9 mouse cellular contexts compared by ENCODE assay signal in genomic region chr4:150250549-150251422, GRCm38 (mm10). TPM values are rescaled to one million over a fixed set of nuclear protein-coding genes. Genes with fewer than 3 reads are reported as not detected.
DNase-seq lines count a peak whose midpoint lies in the region; ATAC-seq and TF ChIP-seq lines count a peak whose summit lies in the region.
"Had no signal": no experiment of that assay in that cellular context is flagged by ENCODE, and none has a peak within 500 bp of the region (broad histone marks: within the 10 kb centered on the region; RNA-seq: fewer than 3 reads in every experiment).

No protein-coding gene starts in this region.

- peak overlapping the region; percentile 41; the same call in 1 of the 2 replicates for H3K27ac ChIP-seq in stomach, embryonic 14.5 days (ENCODE audit: low read length)
- H3K27ac ChIP-seq in stomach, postnatal 0 days (replicated peaks), result no peak overlapping the region; the same call in 1 of the 2 replicates
- peak overlapping the region; percentile 8; the same call in 1 of the 2 replicates for H3K27ac ChIP-seq in intestine, embryonic 16.5 days (ENCODE audit: low read length)
- peak overlapping the region; percentile 95 for H3K27ac ChIP-seq in neural tube, embryonic 13.5 days (replicated peaks)

- DNase-seq in adrenal gland, postnatal 25 days, result peak; percentile 45
- no peak for DNase-seq in adrenal gland, adult 2 months
- DNase-seq in stomach, postnatal 0 days (ENCODE audit: low spot score), result no peak
- no peak for DNase-seq in urinary bladder, adult 2 months (ENCODE audit: low spot score)
- no peak for DNase-seq in lung, postnatal 14 days

- no peak for TF ChIP-seq CTCF in stomach, postnatal 0 days (IDR thresholded peaks at IDR 0.05; ENCODE audit: low read depth)

- no peak overlapping the region for H3K4me2 ChIP-seq in stomach, embryonic 14.5 days (replicated peaks; ENCODE audit: low read depth, low read length)
- no peak overlapping the region for H3K4me2 ChIP-seq in stomach, postnatal 0 days (replicated peaks; ENCODE audit: low read depth)
- no peak overlapping the region for H3K4me2 ChIP-seq in intestine, embryonic 16.5 days (ENCODE audit: low read depth, low read length)
- H3K4me2 ChIP-seq in neural tube, embryonic 13.5 days, result peak overlapping the region; percentile 34

- WGBS in stomach, embryonic 14.5 days, result 60% methylated on average over 18 of the region's 18 CpGs
- 58% methylated on average over 18 of the region's 18 CpGs for WGBS in stomach, postnatal 0 days
- WGBS in intestine, embryonic 16.5 days, result 53% methylated on average over 18 of the region's 18 CpGs
- WGBS in neural tube, embryonic 13.5 days, result 27% methylated on average over 18 of the region's 18 CpGs

- H3K9me3 ChIP-seq in stomach, embryonic 14.5 days (ENCODE audit: control insufficient read depth, low read depth, low read length), result no peaks in the 10 kb centered on the region
- no peaks in the 10 kb centered on the region for H3K9me3 ChIP-seq in stomach, postnatal 0 days (ENCODE audit: control insufficient read depth, low read length)
- H3K9me3 ChIP-seq in intestine, embryonic 16.5 days (ENCODE audit: control insufficient read depth, low read length), result no peaks in the 10 kb centered on the region
- H3K9me3 ChIP-seq in neural tube, embryonic 13.5 days, result no peaks in the 10 kb centered on the region

- peaks cover 36% of the 10 kb centered on the region for H3K36me3 ChIP-seq in stomach, embryonic 14.5 days (ENCODE audit: control insufficient read depth, insufficient read depth, low read length)
- peaks cover 12% of the 10 kb centered on the region for H3K36me3 ChIP-seq in stomach, postnatal 0 days (ENCODE audit: control insufficient read depth, insufficient read depth, low read length)
- peaks cover 32% of the 10 kb centered on the region for H3K36me3 ChIP-seq in intestine, embryonic 16.5 days (ENCODE audit: control insufficient read depth, insufficient read depth, low read length)
- H3K36me3 ChIP-seq in neural tube, embryonic 13.5 days, result peaks cover 44% of the 10 kb centered on the region

- TF ChIP-seq EP300 in stomach, postnatal 0 days (optimal IDR thresholded peaks at IDR 0.05), result no peak

- no peaks in the 10 kb centered on the region for H3K27me3 ChIP-seq in stomach, embryonic 14.5 days (ENCODE audit: control insufficient read depth, insufficient read depth, low read length)
- H3K27me3 ChIP-seq in stomach, postnatal 0 days (ENCODE audit: control insufficient read depth, insufficient read depth, low read length), result no peaks in the 10 kb centered on the region
- no peaks in the 10 kb centered on the region for H3K27me3 ChIP-seq in intestine, embryonic 16.5 days (replicated peaks; ENCODE audit: control insufficient read depth, insufficient read depth, low read length)
- H3K27me3 ChIP-seq in neural tube, embryonic 13.5 days, result no peaks in the 10 kb centered on the region

- no peak overlapping the region for H3K9ac ChIP-seq in stomach, embryonic 14.5 days (replicated peaks; ENCODE audit: low read depth, low read length)
- H3K9ac ChIP-seq in stomach, postnatal 0 days (ENCODE audit: low read length), result no peak overlapping the region
- peak overlapping the region; percentile 22; the same call in 1 of the 2 replicates for H3K9ac ChIP-seq in intestine, embryonic 16.5 days (ENCODE audit: low read depth, low read length)
- peak overlapping the region; percentile 35; the same call in 1 of the 2 replicates for H3K9ac ChIP-seq in neural tube, embryonic 13.5 days

- no peak for ATAC-seq in stomach, embryonic 14.5 days (ENCODE audit: insufficient number of reproducible peaks, insufficient read depth, low FRiP score, low read depth)
- ATAC-seq in stomach, postnatal 0 days (ENCODE audit: low FRiP score, low TSS enrichment), result no peak
- ATAC-seq in intestine, embryonic 16.5 days, result no peak
- peak; percentile 68 for ATAC-seq in neural tube, embryonic 13.5 days (ENCODE audit: low read depth)

- H3K4me3 ChIP-seq in stomach, embryonic 14.5 days (ENCODE audit: low read depth, low read length), result no peak overlapping the region
- H3K4me3 ChIP-seq in stomach, postnatal 0 days (ENCODE audit: low read depth, low read length), result no peak overlapping the region
- H3K4me3 ChIP-seq in intestine, embryonic 16.5 days (ENCODE audit: low read length), result no peak overlapping the region
- H3K4me3 ChIP-seq in neural tube, embryonic 13.5 days, result no peak overlapping the region
- H3K4me3 ChIP-seq: erythroblast, embryonic 14.5 days had no signal

- no peaks in the 10 kb centered on the region for H3K4me1 ChIP-seq in stomach, embryonic 14.5 days (ENCODE audit: control insufficient read depth, insufficient read depth, low read length)
- no peaks in the 10 kb centered on the region for H3K4me1 ChIP-seq in stomach, postnatal 0 days (replicated peaks; ENCODE audit: control insufficient read depth, insufficient read depth)
- H3K4me1 ChIP-seq in intestine, embryonic 16.5 days (ENCODE audit: control insufficient read depth, insufficient read depth, low read length), result no peaks in the 10 kb centered on the region
- H3K4me1 ChIP-seq in neural tube, embryonic 13.5 days (replicated peaks), result peaks cover 41% of the 10 kb centered on the region

RNA-seq across cellular contexts. Expression of gene Eno1, which starts 14.3 kb away (rescaled TPM):
- total RNA-seq in adrenal gland, postnatal 25 days (2021), result 428 and 430 TPM in 2 replicates
- 100 to 1,000 TPM; 381 to 501 TPM for total RNA-seq in adrenal gland, adult 2 months (2021)
- 425 and 428 TPM in 2 replicates for polyA plus RNA-seq in adrenal gland, adult 2 months (2012; rRNA removed)
- polyA plus RNA-seq in stomach, embryonic 14.5 days (2014; fragmentation: Nextera tagmentation; extraction: Ambion mirVana), result 1,497 and 1,560 TPM in 2 replicates
- 636 and 733 TPM in 2 replicates for polyA plus RNA-seq in stomach, postnatal 0 days (2015; fragmentation: Nextera tagmentation; extraction: Ambion mirVana)
- polyA plus RNA-seq in intestine, embryonic 16.5 days (2015; fragmentation: Nextera tagmentation; extraction: Ambion mirVana), result 1,882 and 2,067 TPM in 2 replicates
- polyA plus RNA-seq in neural tube, embryonic 13.5 days (2015; fragmentation: Nextera tagmentation; extraction: Ambion mirVana), result 1,151 and 1,235 TPM in 2 replicates
- polyA plus RNA-seq in urinary bladder, adult 2 months (2012; rRNA removed), result 340 and 364 TPM in 2 replicates

RNA-seq across cellular contexts. Expression of gene Rere, which starts 30.7 kb away (rescaled TPM):
- 158 and 177 TPM in 2 replicates for total RNA-seq in adrenal gland, postnatal 25 days (2021)
- total RNA-seq in adrenal gland, adult 2 months (2021), result 100 to 1,000 TPM; 104 to 105 TPM
- polyA plus RNA-seq in adrenal gland, adult 2 months (2012; rRNA removed), result 81.0 and 112 TPM in 2 replicates
- polyA plus RNA-seq in stomach, embryonic 14.5 days (2014; fragmentation: Nextera tagmentation; extraction: Ambion mirVana), result 41.1 and 45.2 TPM in 2 replicates
- polyA plus RNA-seq in stomach, postnatal 0 days (2015; fragmentation: Nextera tagmentation; extraction: Ambion mirVana), result 8.3 and 12.2 TPM in 2 replicates
- polyA plus RNA-seq in intestine, embryonic 16.5 days (2015; fragmentation: Nextera tagmentation; extraction: Ambion mirVana), result 20.0 and 22.2 TPM in 2 replicates
- 41.2 and 50.0 TPM in 2 replicates for polyA plus RNA-seq in neural tube, embryonic 13.5 days (2015; fragmentation: Nextera tagmentation; extraction: Ambion mirVana)
- polyA plus RNA-seq in urinary bladder, adult 2 months (2012; rRNA removed), result 30.0 and 66.3 TPM in 2 replicates

RNA-seq across cellular contexts. Expression of gene Car6, which starts 49.7 kb away (rescaled TPM):
- total RNA-seq in adrenal gland, postnatal 25 days (2021), result 1.1 and 1.3 TPM in 2 replicates
- 1 to 10 TPM in 1 of 2 experiments, under 1 TPM in 1; 0.31 to 2.5 TPM for total RNA-seq in adrenal gland, adult 2 months (2021)
- polyA plus RNA-seq in adrenal gland, adult 2 months (2012; rRNA removed), result not detected in 2 replicates
- not detected in 2 replicates for polyA plus RNA-seq in stomach, embryonic 14.5 days (2014; fragmentation: Nextera tagmentation; extraction: Ambion mirVana)
- polyA plus RNA-seq in stomach, postnatal 0 days (2015; fragmentation: Nextera tagmentation; extraction: Ambion mirVana), result 0.06 TPM in 1 of 2 replicates, not detected in the other
- polyA plus RNA-seq in intestine, embryonic 16.5 days (2015; fragmentation: Nextera tagmentation; extraction: Ambion mirVana), result not detected in 2 replicates
- 0.44 TPM in 1 of 2 replicates, not detected in the other for polyA plus RNA-seq in neural tube, embryonic 13.5 days (2015; fragmentation: Nextera tagmentation; extraction: Ambion mirVana)
- polyA plus RNA-seq in urinary bladder, adult 2 months (2012; rRNA removed), result not detected in 2 replicates
- polyA plus RNA-seq: erythroblast, embryonic 14.5 days had no signal

Comparison
In these comparisons a context has a peak if more than half of its experiments do, and no peak if none do; other contexts are left out.
1. H3K9ac ChIP-seq: peak in intestine, embryonic 16.5 days (single experiment) and neural tube, embryonic 13.5 days (single experiment); none in stomach, embryonic 14.5 days (single experiment) and stomach, postnatal 0 days (single experiment).